Mouse (Mus musculus): Measurements from ENCODE around the gene Fndc3b. TPM values are rescaled to one million over a fixed set of nuclear protein-coding genes. Genes with fewer than 3 reads are reported as not detected.

The Fndc3b gene
- polyA plus RNA-seq, 1 experiment from 2014 or later = 12.0 TPM

DNA sequence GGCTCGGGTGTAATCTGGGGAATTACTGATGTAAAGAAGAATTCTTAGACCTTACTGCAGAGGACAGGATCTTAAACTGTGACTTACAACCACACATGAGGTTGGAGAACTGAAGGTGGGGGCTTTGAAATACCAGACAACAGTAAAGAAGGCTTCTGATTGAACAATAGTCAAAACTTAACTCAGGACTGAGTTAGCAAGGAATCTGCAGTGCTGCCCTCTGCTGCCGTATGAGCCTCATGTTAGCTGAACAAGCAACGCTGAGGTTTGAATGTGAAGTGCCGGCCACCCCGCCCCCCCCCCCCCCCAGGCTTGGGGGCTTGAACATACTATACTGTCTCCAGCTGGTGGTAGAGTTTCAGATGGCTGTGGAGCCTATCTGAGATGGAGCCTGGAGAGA is 194.6 kb downstream of the Fndc3b start:
- Histone ChIP-seq H3K4me1 (ENCODE audit: control insufficient read depth, insufficient read depth, low read length) (peaks cover 6% of the 10 kb centered on the region; the same call in 1 of the 2 replicates), H3K4me3 (ENCODE audit: low read depth, low read length) (no peak overlapping the region), H3K27ac (replicated peaks; ENCODE audit: low read depth, low read length) (no peak overlapping the region), H3K27me3 (ENCODE audit: control insufficient read depth, insufficient read depth, low read length) (no peaks in the 10 kb centered on the region), H3K36me3 (ENCODE audit: control insufficient read depth, insufficient read depth, low read length) (no peaks in the 10 kb centered on the region), H3K4me2 (ENCODE audit: low read depth, severe bottlenecking) (no peak overlapping the region), H3K9ac (ENCODE audit: low read length) (no peak overlapping the region), H3K9me3 (ENCODE audit: control insufficient read depth, low read length) (no peaks in the 10 kb centered on the region)
- 45% methylated on average over 5 of the region's 5 CpGs for WGBS
- ATAC-seq (ENCODE audit: insufficient number of reproducible peaks, low FRiP score, low TSS enrichment, low read depth) (no peak), DNase-seq (ENCODE audit: low spot score) (no peak)

- 76% methylated on average over 10 of the region's 10 CpGs for WGBS
- no peak overlapping the region for H3K4me3 ChIP-seq (ENCODE audit: low read depth, low read length)
Observed at GRCm38 (mm10) chr3:27511765-27512164, 199.3 kb downstream of the Fndc3b start.

DNA sequence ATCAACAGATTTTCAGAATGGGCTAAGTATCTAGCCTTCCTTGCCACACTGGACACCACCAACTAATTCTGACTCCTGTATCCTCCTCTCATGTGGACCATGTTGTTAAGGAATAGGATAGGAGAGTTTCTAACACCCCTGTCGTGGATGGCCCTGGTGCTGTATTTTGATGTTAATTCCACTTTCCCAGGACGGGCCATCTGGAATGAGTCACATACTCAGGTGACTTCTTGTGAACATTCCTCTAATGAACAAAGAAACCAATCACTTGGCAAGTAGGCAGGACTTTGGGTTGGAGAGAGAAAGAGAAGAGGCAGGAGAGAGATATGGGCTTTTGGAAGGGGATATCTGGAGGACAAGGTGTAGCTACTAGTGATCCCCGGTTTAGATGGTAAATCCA is 204.2 kb downstream of the Fndc3b start:
- H3K9ac ChIP-seq (ENCODE audit: low read length) = no peak overlapping the region
- no peaks in the 10 kb centered on the region for H3K27me3 ChIP-seq (ENCODE audit: control insufficient read depth, insufficient read depth, low read length)
- no peak overlapping the region for H3K27ac ChIP-seq (replicated peaks; ENCODE audit: low read depth, low read length)
- H3K4me2 ChIP-seq (ENCODE audit: low read depth, severe bottlenecking) = no peak overlapping the region
- H3K4me1 ChIP-seq (ENCODE audit: control insufficient read depth, insufficient read depth, low read length) = no peaks in the 10 kb centered on the region
- WGBS = 79% methylated on average over 3 of the region's 3 CpGs
- H3K36me3 ChIP-seq (ENCODE audit: control insufficient read depth, insufficient read depth, low read length) = no peaks in the 10 kb centered on the region
- no peak overlapping the region for H3K4me3 ChIP-seq (ENCODE audit: low read depth, low read length)
- DNase-seq (ENCODE audit: low spot score) = no peak
- ATAC-seq (ENCODE audit: insufficient number of reproducible peaks, low FRiP score, low TSS enrichment, low read depth) = no peak
- no peaks in the 10 kb centered on the region for H3K9me3 ChIP-seq (ENCODE audit: control insufficient read depth, low read length)

More at GRCm38 (mm10) chr3:27511765-27512164, 199.3 kb downstream of the Fndc3b start:
- no peak overlapping the region for H3K4me2 ChIP-seq (ENCODE audit: low read depth, severe bottlenecking)
- no peaks in the 10 kb centered on the region for H3K27me3 ChIP-seq (ENCODE audit: control insufficient read depth, insufficient read depth, low read length)
- no peaks in the 10 kb centered on the region for H3K9me3 ChIP-seq (ENCODE audit: control insufficient read depth, low read length)
- H3K36me3 ChIP-seq (ENCODE audit: control insufficient read depth, insufficient read depth, low read length) = no peaks in the 10 kb centered on the region
- ATAC-seq (ENCODE audit: insufficient number of reproducible peaks, low FRiP score, low TSS enrichment, low read depth) = no peak
- H3K9ac ChIP-seq (ENCODE audit: low read length) = no peak overlapping the region
- no peak overlapping the region for H3K27ac ChIP-seq (replicated peaks; ENCODE audit: low read depth, low read length)
- H3K4me1 ChIP-seq (ENCODE audit: control insufficient read depth, insufficient read depth, low read length) = no peaks in the 10 kb centered on the region
- no peak for DNase-seq (ENCODE audit: low spot score)

DNA sequence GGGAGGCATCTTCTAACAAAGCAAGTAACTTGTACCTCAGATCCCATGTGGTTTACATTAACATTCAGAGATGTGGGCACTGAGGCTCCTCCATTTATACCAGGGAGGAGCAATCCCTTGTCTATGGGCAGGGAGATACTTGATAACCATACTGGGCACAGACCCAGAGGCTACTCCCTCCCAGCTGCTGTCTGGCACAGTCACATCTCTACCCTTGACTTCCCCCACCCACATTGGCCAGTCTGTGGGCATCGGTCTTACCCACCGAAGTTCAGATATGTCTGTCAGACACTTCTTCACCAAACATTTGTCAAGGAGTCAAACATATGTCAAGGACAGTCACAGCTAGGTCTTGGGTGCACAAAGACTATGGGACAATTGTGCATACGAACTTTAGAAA is 205.5 kb downstream of the Fndc3b start:
- H3K27me3 ChIP-seq (ENCODE audit: control insufficient read depth, insufficient read depth, low read length) = no peaks in the 10 kb centered on the region
- DNase-seq (ENCODE audit: low spot score) = no peak
- no peak overlapping the region for H3K4me3 ChIP-seq (ENCODE audit: low read depth, low read length)
- no peak overlapping the region for H3K9ac ChIP-seq (ENCODE audit: low read length)
- H3K27ac ChIP-seq (replicated peaks; ENCODE audit: low read depth, low read length) = no peak overlapping the region
- no peaks in the 10 kb centered on the region for H3K36me3 ChIP-seq (ENCODE audit: control insufficient read depth, insufficient read depth, low read length)
- no peak overlapping the region for H3K4me2 ChIP-seq (ENCODE audit: low read depth, severe bottlenecking)
- H3K4me1 ChIP-seq (ENCODE audit: control insufficient read depth, insufficient read depth, low read length) = no peaks in the 10 kb centered on the region
- 91% methylated on average over 3 of the region's 3 CpGs for WGBS
- H3K9me3 ChIP-seq (ENCODE audit: control insufficient read depth, low read length) = no peaks in the 10 kb centered on the region
- no peak for ATAC-seq (ENCODE audit: insufficient number of reproducible peaks, low FRiP score, low TSS enrichment, low read depth)

DNA sequence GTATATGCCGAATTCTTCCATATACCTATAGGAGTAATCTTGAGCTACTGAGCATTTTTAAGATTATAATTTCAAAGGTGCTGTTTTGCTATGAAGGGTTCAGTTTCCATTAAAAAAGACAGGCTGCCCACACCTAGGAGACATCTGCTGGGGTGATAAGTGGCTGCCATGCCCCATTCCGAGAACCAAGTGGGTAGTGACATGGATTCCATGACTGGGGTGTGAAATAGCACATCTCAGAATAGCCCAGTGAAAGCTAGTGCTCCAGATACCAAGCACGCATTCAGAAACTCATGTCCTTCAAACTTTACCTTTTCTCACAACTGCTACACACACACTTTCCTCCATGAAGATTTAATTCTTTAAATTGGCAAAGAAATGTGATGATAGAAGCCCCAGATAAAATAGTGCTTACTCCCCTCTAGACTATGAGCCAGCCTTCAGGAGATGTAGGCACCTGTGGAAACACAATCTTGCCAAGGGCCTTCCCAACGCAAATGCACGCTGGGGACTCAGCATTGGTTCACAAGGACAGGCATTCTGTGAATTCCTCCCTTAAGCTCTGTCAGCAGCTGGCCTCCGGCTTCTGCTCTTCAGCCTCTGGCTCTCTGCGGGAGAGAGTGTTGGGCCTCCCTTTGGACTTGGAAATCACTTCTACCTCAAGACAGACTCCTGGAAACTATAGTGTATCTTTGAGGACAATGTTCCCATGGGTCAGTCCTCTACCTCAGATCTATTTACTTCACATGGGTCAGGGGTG is 207.6 kb downstream of the Fndc3b start:
- H3K9me3 ChIP-seq (ENCODE audit: control insufficient read depth, low read length) = no peaks in the 10 kb centered on the region
- H3K27ac ChIP-seq (replicated peaks; ENCODE audit: low read depth, low read length) = no peak overlapping the region
- no peaks in the 10 kb centered on the region for H3K27me3 ChIP-seq (ENCODE audit: control insufficient read depth, insufficient read depth, low read length)
- no peak overlapping the region for H3K4me2 ChIP-seq (ENCODE audit: low read depth, severe bottlenecking)
- no peak for DNase-seq (ENCODE audit: low spot score)
- 88% methylated on average over 7 of the region's 7 CpGs for WGBS
- no peaks in the 10 kb centered on the region; the same call in 1 of the 2 replicates for H3K36me3 ChIP-seq (ENCODE audit: control insufficient read depth, insufficient read depth, low read length)
- no peak for ATAC-seq (ENCODE audit: insufficient number of reproducible peaks, low FRiP score, low TSS enrichment, low read depth)
- no peak overlapping the region for H3K9ac ChIP-seq (ENCODE audit: low read length)
- no peak overlapping the region for H3K4me3 ChIP-seq (ENCODE audit: low read depth, low read length)
- H3K4me1 ChIP-seq (ENCODE audit: control insufficient read depth, insufficient read depth, low read length) = no peaks in the 10 kb centered on the region

- 88% methylated on average over 14 of the region's 14 CpGs for WGBS
- no peak for ATAC-seq (ENCODE audit: insufficient number of reproducible peaks, low FRiP score, low TSS enrichment, low read depth)
- no peak for DNase-seq (ENCODE audit: low spot score)
- Histone ChIP-seq H3K27me3 (ENCODE audit: control insufficient read depth, insufficient read depth, low read length) (no peaks in the 10 kb centered on the region), H3K9ac (ENCODE audit: low read length) (no peak overlapping the region), H3K9me3 (ENCODE audit: control insufficient read depth, low read length) (no peaks in the 10 kb centered on the region), H3K4me1 (ENCODE audit: control insufficient read depth, insufficient read depth, low read length) (no peaks in the 10 kb centered on the region), H3K4me2 (ENCODE audit: low read depth, severe bottlenecking) (no peak overlapping the region), H3K4me3 (ENCODE audit: low read depth, low read length) (no peak overlapping the region), H3K27ac (replicated peaks; ENCODE audit: low read depth, low read length) (no peak overlapping the region), H3K36me3 (ENCODE audit: control insufficient read depth, insufficient read depth, low read length) (no peaks in the 10 kb centered on the region; the same call in 1 of the 2 replicates)
Observed at GRCm38 (mm10) chr3:27495296-27496073, 215.6 kb downstream of the Fndc3b start.

DNA sequence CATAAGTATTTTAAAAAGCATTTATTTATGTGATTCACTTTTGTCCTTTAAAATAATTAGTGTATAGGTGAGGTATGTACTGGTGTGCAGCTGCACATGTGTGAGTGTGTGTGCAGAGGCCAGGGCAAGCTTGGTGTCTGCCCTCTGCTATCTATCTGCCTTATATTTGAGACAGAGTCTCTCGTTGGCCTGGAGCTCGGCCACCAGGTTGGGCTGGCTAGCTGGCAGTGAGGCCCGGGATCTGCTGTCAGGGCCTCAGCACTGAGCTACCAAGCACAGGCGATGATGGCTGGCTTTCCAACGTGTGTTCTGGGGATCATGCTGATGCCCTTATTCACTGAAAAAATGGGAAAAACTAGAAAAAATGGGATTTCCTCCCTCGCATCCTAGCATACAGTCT is 216.4 kb downstream of the Fndc3b start:
- Histone ChIP-seq H3K4me3 (ENCODE audit: low read depth, low read length) (no peak overlapping the region), H3K9ac (ENCODE audit: low read length) (no peak overlapping the region), H3K4me1 (ENCODE audit: control insufficient read depth, insufficient read depth, low read length) (no peaks in the 10 kb centered on the region), H3K27ac (replicated peaks; ENCODE audit: low read depth, low read length) (no peak overlapping the region), H3K36me3 (ENCODE audit: control insufficient read depth, insufficient read depth, low read length) (no peaks in the 10 kb centered on the region), H3K9me3 (ENCODE audit: control insufficient read depth, low read length) (no peaks in the 10 kb centered on the region), H3K4me2 (ENCODE audit: low read depth, severe bottlenecking) (no peak overlapping the region), H3K27me3 (ENCODE audit: control insufficient read depth, insufficient read depth, low read length) (no peaks in the 10 kb centered on the region)
- 86% methylated on average over 6 of the region's 6 CpGs for WGBS
- ATAC-seq (ENCODE audit: insufficient number of reproducible peaks, low FRiP score, low TSS enrichment, low read depth) = no peak
- DNase-seq (ENCODE audit: low spot score) = no peak

GRCm38 (mm10) chr3:27494066-27494465 is 217.0 kb downstream of the Fndc3b start:
- 90% methylated on average over 8 of the region's 8 CpGs for WGBS
- H3K4me1 ChIP-seq (ENCODE audit: control insufficient read depth, insufficient read depth, low read length) = no peaks in the 10 kb centered on the region
- H3K9ac ChIP-seq (ENCODE audit: low read length) = no peak overlapping the region
- H3K4me2 ChIP-seq (ENCODE audit: low read depth, severe bottlenecking) = no peak overlapping the region
- DNase-seq (ENCODE audit: low spot score) (no peak), ATAC-seq (ENCODE audit: insufficient number of reproducible peaks, low FRiP score, low TSS enrichment, low read depth) (no peak)
- no peak overlapping the region for H3K27ac ChIP-seq (replicated peaks; ENCODE audit: low read depth, low read length)
- no peaks in the 10 kb centered on the region for H3K27me3 ChIP-seq (ENCODE audit: control insufficient read depth, insufficient read depth, low read length)
- H3K9me3 ChIP-seq (ENCODE audit: control insufficient read depth, low read length) = no peaks in the 10 kb centered on the region
- H3K4me3 ChIP-seq (ENCODE audit: low read depth, low read length) = no peak overlapping the region
- H3K36me3 ChIP-seq (ENCODE audit: control insufficient read depth, insufficient read depth, low read length) = no peaks in the 10 kb centered on the region
